Mouse (Mus musculus) MEL (cell line): ENCODE measurements at regions not wholly inside any gene's neighbourhood (a gene's known extent, or its start where the extent isn't known, plus 50 kb on each side); places are given as distances from the start of the nearest gene placed in this dataset.

ENCODE experiments used
- DNase-seq: peaks from one replicate; pipeline ENCODE4 v3.0.0; 2011; ENCODE audit warnings: low read depth, low spot score
- H3K27ac ChIP-seq: 2 replicates; pipeline ENCODE4 v1.5.1; 2012; ENCODE audit warnings: low read depth, mild to moderate bottlenecking, control low read depth, low read length, moderate library complexity; ENCODE audit not compliant: control insufficient read depth
- H3K27me3 ChIP-seq, 2 experiments: fragments of 150-350 bp in 1 of 2; sonication (generic) in 1 of 2; 2 replicates each; pipeline ENCODE4 v1.6.1; 2012; ENCODE audit warnings: low read length in 2 of 2, mild to moderate bottlenecking in 2 of 2, improper control_type of control experiment in 1 of 2, moderate library complexity in 1 of 2; ENCODE audit not compliant: insufficient read depth in 2 of 2, control insufficient read depth in 1 of 2
- H3K36me3 ChIP-seq, 2 experiments: 2 replicates each; pipeline ENCODE4 v1.6.1; 2012 to 2014; ENCODE audit warnings: low read length in 2 of 2, improper control_type of control experiment in 1 of 2, inconsistent platforms in 1 of 2, mild to moderate bottlenecking in 1 of 2; ENCODE audit not compliant: insufficient read depth in 2 of 2, control insufficient read depth in 1 of 2
- H3K4me1 ChIP-seq, 2 experiments: fragments of 150-350 bp in 1 of 2; sonication (generic) in 1 of 2; 2 replicates each; pipeline ENCODE4 v1.6.1; 2012; ENCODE audit warnings: low read length in 2 of 2, improper control_type of control experiment in 1 of 2, mild to moderate bottlenecking in 1 of 2; ENCODE audit not compliant: insufficient read depth in 2 of 2, control insufficient read depth in 1 of 2
- H3K4me3 ChIP-seq, 2 experiments: fragments of 150-350 bp in 1 of 2; sonication (generic) in 1 of 2; 2 replicates each; pipeline ENCODE4 v1.5.1; 2012; ENCODE audit warnings: low read depth in 2 of 2, low read length in 2 of 2, mild to moderate bottlenecking in 2 of 2, moderate library complexity in 2 of 2, control low read depth in 1 of 2, improper control_type of control experiment in 1 of 2; ENCODE audit not compliant: control insufficient read depth in 1 of 2, insufficient read depth in 1 of 2
- H3K79me2 ChIP-seq: 2 replicates; pipeline ENCODE4 v1.6.1; 2012; ENCODE audit warnings: mild to moderate bottlenecking, low read length, moderate library complexity; ENCODE audit not compliant: control insufficient read depth, poor library complexity, insufficient read depth
- H3K9ac ChIP-seq: 2 replicates; pipeline ENCODE4 v1.6.1; 2012; ENCODE audit warnings: low read depth, mild to moderate bottlenecking, control low read depth, low read length, moderate library complexity; ENCODE audit not compliant: control insufficient read depth, poor library complexity, severe bottlenecking
- H3K9me3 ChIP-seq: fragments of 150-350 bp; sonication (generic); replicated peaks from 2 replicates; pipeline ENCODE4 v1.6.1; 2012; ENCODE audit warnings: mild to moderate bottlenecking, low read length, improper control_type of control experiment, moderate library complexity; ENCODE audit not compliant: insufficient read depth
- CHD1 ChIP-seq: IDR thresholded peaks from 2 replicates; pipeline ENCODE4 v1.6.1; 2012; ENCODE audit warnings: low read depth, mild to moderate bottlenecking, inconsistent platforms, low read length, improper control_type of control experiment
- CHD2 ChIP-seq: IDR thresholded peaks from 2 replicates; pipeline ENCODE4 v1.6.1; 2011; ENCODE audit warnings: low read length, improper control_type of control experiment
- EP300 ChIP-seq, 2 experiments: IDR thresholded peaks; 2 replicates each; pipeline ENCODE4 v1.6.1; 2011; ENCODE audit warnings: improper control_type of control experiment in 2 of 2, low read length in 2 of 2, low read depth in 1 of 2, mild to moderate bottlenecking in 1 of 2
- ETS1 ChIP-seq: IDR thresholded peaks from 2 replicates; pipeline ENCODE4 v1.6.1; 2012; ENCODE audit warnings: low read depth, mild to moderate bottlenecking, inconsistent platforms, low read length, improper control_type of control experiment, moderate library complexity
- JUND ChIP-seq: IDR thresholded peaks from 2 replicates; pipeline ENCODE4 v1.6.1; 2011; ENCODE audit warnings: low read depth, mild to moderate bottlenecking, improper control_type of control experiment, low read length
- MAZ ChIP-seq: IDR thresholded peaks from 2 replicates; pipeline ENCODE4 v1.6.1; 2012; ENCODE audit warnings: low read depth, mild to moderate bottlenecking, inconsistent platforms, low read length, improper control_type of control experiment
- MEF2A ChIP-seq: IDR thresholded peaks from 2 replicates; pipeline ENCODE4 v1.6.1; 2014; ENCODE audit warnings: low read depth, mild to moderate bottlenecking, inconsistent platforms, low read length, improper control_type of control experiment; ENCODE audit not compliant: poor library complexity, insufficient replicate concordance, severe bottlenecking; ENCODE audit errors: extremely low read depth
- MXI1 ChIP-seq: IDR thresholded peaks from 2 replicates; pipeline ENCODE4 v1.6.1; 2011; ENCODE audit warnings: mild to moderate bottlenecking, low read depth, low read length, improper control_type of control experiment
- MYB ChIP-seq: IDR thresholded peaks from 2 replicates; pipeline ENCODE4 v1.6.1; 2011; ENCODE audit warnings: mild to moderate bottlenecking, low read depth, low read length, improper control_type of control experiment
- NELFE ChIP-seq: IDR thresholded peaks from 2 replicates; pipeline ENCODE4 v1.6.1; 2011; ENCODE audit warnings: low read depth, low read length, improper control_type of control experiment
- NRF1 ChIP-seq: IDR thresholded peaks from 2 replicates; pipeline ENCODE4 v1.6.1; 2014; ENCODE audit warnings: low read depth, mild to moderate bottlenecking, inconsistent platforms, low read length, improper control_type of control experiment, moderate library complexity; ENCODE audit not compliant: poor library complexity, insufficient read depth, severe bottlenecking
- POLR2AphosphoS5 ChIP-seq: IDR thresholded peaks from 2 replicates; pipeline ENCODE4 v1.6.1; 2012; ENCODE audit warnings: low read depth, borderline replicate concordance, mild to moderate bottlenecking, inconsistent platforms, low read length, moderate library complexity, mixed read lengths
- RAD21 ChIP-seq: IDR thresholded peaks from 2 replicates; pipeline ENCODE4 v1.6.1; 2011; ENCODE audit warnings: mild to moderate bottlenecking, low read depth, low read length, improper control_type of control experiment
- SIN3A ChIP-seq: IDR thresholded peaks from 2 replicates; pipeline ENCODE4 v1.6.1; 2012; ENCODE audit warnings: low read length, improper control_type of control experiment, inconsistent platforms
- TCF12 ChIP-seq: IDR thresholded peaks from 2 replicates; pipeline ENCODE4 v1.6.1; 2014; ENCODE audit warnings: low read depth, mild to moderate bottlenecking, inconsistent platforms, low read length, improper control_type of control experiment, moderate library complexity
- UBTF ChIP-seq: IDR thresholded peaks from 2 replicates; pipeline ENCODE4 v1.6.1; 2012; ENCODE audit warnings: low read depth, mild to moderate bottlenecking, inconsistent platforms, low read length, improper control_type of control experiment, moderate library complexity, borderline replicate concordance; ENCODE audit not compliant: insufficient read depth
- USF1 ChIP-seq: IDR thresholded peaks from 2 replicates; pipeline ENCODE4 v1.6.1; 2014; ENCODE audit warnings: low read depth, mild to moderate bottlenecking, inconsistent platforms, low read length, improper control_type of control experiment, moderate library complexity
- USF2 ChIP-seq, 2 experiments: IDR thresholded peaks; 2 replicates each; pipeline ENCODE4 v1.6.1; 2011 to 2012; ENCODE audit warnings: improper control_type of control experiment in 2 of 2, low read length in 2 of 2, borderline replicate concordance in 1 of 2, inconsistent platforms in 1 of 2, low read depth in 1 of 2, mild to moderate bottlenecking in 1 of 2; ENCODE audit not compliant: insufficient read depth in 1 of 2
- ZKSCAN1 ChIP-seq: IDR thresholded peaks from 2 replicates; pipeline ENCODE4 v1.6.1; 2012; ENCODE audit warnings: low read depth, mild to moderate bottlenecking, inconsistent platforms, low read length, improper control_type of control experiment, moderate library complexity
- ZMIZ1 ChIP-seq: IDR thresholded peaks from 2 replicates; pipeline ENCODE4 v1.6.1; 2012; ENCODE audit warnings: low read depth, mild to moderate bottlenecking, inconsistent platforms, low read length, improper control_type of control experiment, moderate library complexity
- ZNF384 ChIP-seq: IDR thresholded peaks from 2 replicates; pipeline ENCODE4 v1.6.1; 2012; ENCODE audit warnings: low read depth, mild to moderate bottlenecking, inconsistent platforms, low read length, improper control_type of control experiment

DNA sequence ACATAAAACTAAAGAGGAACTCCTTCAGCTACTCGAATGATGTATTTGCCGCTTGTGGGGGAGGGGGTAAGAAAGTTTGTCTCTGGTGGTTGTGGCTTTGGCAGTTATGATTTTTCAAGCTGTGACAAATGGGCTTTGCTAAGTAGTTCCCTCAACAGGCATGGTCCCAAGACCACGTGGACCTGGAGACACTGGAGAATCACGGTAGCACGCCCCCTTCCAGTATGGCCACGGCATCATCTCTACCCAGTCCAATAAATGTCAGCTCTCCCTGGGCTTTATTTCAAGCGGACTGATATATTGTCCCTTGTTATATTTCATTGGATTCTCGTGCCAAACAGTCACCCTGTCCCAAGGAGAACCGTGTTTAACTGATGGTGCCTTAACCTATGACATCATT lies 65.3 kb upstream of the Pmfbp1 start:
- no peaks in the 10 kb centered on the region for H3K79me2 ChIP-seq
- DNase-seq = no peak
- H3K36me3 ChIP-seq = no peaks in the 10 kb centered on the region
- H3K27me3 ChIP-seq = no peaks in the 10 kb centered on the region
- no peaks in the 10 kb centered on the region for H3K4me1 ChIP-seq
- no peak overlapping the region for H3K4me3 ChIP-seq
- no peak overlapping the region for H3K9ac ChIP-seq
- TF ChIP-seq USF2 (IDR thresholded peaks at IDR 0.05; ENCODE audit: borderline replicate concordance in 1 of 2, insufficient read depth in 1 of 2, low read depth in 1 of 2, low read length in 2 of 2) (no peak), ZNF384 (no peak), MEF2A (no peak)
- no peak overlapping the region for H3K27ac ChIP-seq
- H3K9me3 ChIP-seq = no peaks in the 10 kb centered on the region

DNA sequence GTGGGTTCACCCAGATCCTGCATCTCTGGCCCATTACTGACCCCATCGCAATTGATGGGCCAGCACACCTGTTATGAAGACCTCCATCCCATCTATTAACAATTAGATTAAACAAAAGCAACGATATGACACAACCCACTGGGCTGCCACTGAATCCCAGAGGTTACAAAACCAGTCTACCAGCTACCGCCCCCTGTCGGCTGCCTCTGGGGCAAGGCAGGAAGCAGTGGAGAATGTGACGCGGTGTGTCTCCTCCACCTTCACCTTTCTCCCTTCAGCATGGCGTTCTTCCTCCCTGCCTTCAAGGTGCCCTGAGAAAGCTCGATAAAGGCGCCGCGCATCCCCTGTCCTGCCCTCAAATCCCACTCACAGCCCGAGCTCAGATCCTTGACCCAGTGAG lies 59.3 kb upstream of the Pmfbp1 start:
- Histone ChIP-seq H3K79me2 (no peaks in the 10 kb centered on the region), H3K9ac (no peak overlapping the region), H3K27me3 (no peaks in the 10 kb centered on the region), H3K4me1 (no peaks in the 10 kb centered on the region), H3K4me3 (no peak overlapping the region), H3K9me3 (no peaks in the 10 kb centered on the region), H3K36me3 (no peaks in the 10 kb centered on the region), H3K27ac (no peak overlapping the region)
- TF ChIP-seq EP300 (IDR thresholded peaks at IDR 0.05; ENCODE audit: low read depth in 1 of 2, low read length in 2 of 2) (no peak), UBTF (no peak), CHD2 (no peak), MAZ (no peak), ETS1 (no peak), NRF1 (no peak), ZNF384 (no peak), MYB (no peak)
- TF ChIP-seq, all 39 proteins: peak for 0
- no peak for DNase-seq

DNA sequence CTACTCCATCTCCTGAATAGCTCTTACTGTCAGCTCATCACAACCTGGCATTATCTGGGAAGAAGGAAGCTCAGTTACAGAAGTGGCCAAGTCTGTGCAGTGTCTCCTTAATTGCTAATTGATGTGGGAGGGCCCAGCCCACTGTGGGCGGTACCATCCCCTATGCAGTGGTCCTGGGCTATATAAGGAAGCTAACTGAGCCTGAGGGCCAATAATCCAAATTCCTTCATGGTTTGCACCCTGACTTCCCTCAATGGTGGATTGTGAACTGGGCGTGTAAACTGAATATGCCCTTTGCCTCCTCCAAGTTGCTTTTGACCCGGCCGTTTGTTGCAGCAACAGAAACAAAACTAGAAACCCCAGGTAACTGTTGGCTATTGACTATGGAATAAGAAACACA lies 57.8 kb upstream of the Pmfbp1 start:
- no peaks in the 10 kb centered on the region for H3K4me1 ChIP-seq
- no peaks in the 10 kb centered on the region for H3K9me3 ChIP-seq
- no peak for DNase-seq
- TF ChIP-seq ZNF384 = no peak
- TF ChIP-seq JUND = no peak
- no peak for TF ChIP-seq RAD21
- TF ChIP-seq TCF12 = no peak
- TF ChIP-seq MXI1 = no peak
- no peak for TF ChIP-seq SIN3A
- TF ChIP-seq MAZ = no peak
- no peak for TF ChIP-seq MEF2A
- TF ChIP-seq ZKSCAN1 = no peak
- no peak for TF ChIP-seq CHD1
- TF ChIP-seq ZMIZ1 = no peak
- TF ChIP-seq POLR2AphosphoS5 = no peak
- TF ChIP-seq EP300 (IDR thresholded peaks at IDR 0.05; ENCODE audit: low read depth in 1 of 2, low read length in 2 of 2) = no peak
- no peak for TF ChIP-seq NELFE
- no peak for TF ChIP-seq USF1
- no peak overlapping the region for H3K4me3 ChIP-seq
- no peak overlapping the region for H3K27ac ChIP-seq
- H3K79me2 ChIP-seq = no peaks in the 10 kb centered on the region
- no peaks in the 10 kb centered on the region for H3K36me3 ChIP-seq
- no peak overlapping the region for H3K9ac ChIP-seq
- H3K27me3 ChIP-seq = no peaks in the 10 kb centered on the region
